Mouse (Mus musculus): ENCODE data around the gene Ddost.
"Not testable (repeated sequence)": the region's sequence is repeated elsewhere in the genome, so short reads cannot be mapped to it uniquely, and the experiment has no call there.

Ddost gene

GRCm38 (mm10) chr4:138311595-138311994 is 7.1 kb downstream of the Ddost start:
- no peak for DNase-seq (ENCODE audit: low read depth)

DNA sequence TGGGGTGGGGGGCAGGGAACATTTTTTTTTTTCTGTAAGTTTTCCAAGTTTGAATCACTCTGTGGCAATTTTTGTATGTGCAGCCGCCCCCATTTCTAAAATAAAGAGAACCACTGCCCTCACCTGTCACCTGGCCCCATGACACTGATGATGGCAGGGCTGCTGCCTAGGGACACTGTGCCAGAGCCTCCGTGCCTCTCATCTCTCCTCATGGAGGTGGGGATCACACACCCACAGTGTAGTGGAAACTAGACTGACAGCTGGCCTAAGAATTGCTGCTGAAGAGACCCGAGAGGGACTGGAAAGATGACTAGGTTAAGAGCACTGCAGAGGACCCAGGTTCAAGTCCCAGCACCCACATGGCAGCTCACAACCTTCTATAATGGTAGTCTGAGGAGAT is 7.6 kb downstream of the Ddost start:
- DNase-seq (ENCODE audit: low read depth) = no peak

GRCm38 (mm10) chr4:138313021-138313420 is 8.5 kb downstream of the Ddost start:
- DNase-seq (ENCODE audit: low read depth) = no peak

DNA sequence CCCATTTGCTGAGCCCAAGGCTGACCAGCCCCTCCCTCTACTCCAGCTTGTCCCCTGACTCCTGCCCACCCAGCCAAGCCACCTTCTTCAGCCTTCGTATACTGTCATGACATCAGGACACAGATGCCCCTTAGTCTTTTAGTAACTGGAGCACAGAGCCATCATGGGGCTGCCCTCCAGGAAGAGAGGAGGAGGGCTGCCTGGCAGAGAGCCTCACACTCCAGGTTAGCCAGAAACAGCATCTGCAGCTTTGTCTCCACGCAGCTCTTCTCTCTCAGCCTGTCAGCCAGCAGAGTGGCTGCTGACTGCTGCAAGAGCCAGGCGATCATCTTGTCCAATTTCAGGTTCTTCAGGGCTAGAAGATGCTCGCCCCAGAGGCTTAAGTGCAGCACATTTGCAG is 9.3 kb downstream of the Ddost start:
- no peak for DNase-seq (ENCODE audit: low read depth)

- no peak for DNase-seq (ENCODE audit: low read depth)
These were observed 11.3 kb downstream of the Ddost start for GRCm38 (mm10) chr4:138315781-138316180.

DNA sequence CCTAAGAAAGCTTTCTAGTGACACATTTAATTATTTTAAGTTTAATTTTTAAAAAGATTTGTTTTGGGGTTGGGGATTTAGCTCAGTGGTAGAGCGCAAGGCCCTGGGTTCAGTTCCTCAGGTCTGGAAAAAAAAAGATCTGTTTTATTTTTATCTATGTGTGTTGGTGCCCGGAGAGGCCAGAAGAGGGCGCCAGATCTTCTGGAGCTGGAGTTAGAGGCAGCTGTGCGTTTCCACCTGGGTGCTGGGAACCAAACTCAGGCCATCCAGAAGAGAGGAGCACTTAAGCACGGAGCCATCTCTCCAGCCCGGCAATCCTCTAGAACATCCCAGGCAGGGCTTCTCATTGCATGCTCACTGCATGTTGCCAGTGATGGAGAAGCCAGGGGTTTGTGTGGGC is 11.8 kb downstream of the Ddost start:
- DNase-seq (ENCODE audit: low read depth) = no peak

GRCm38 (mm10) chr4:138318509-138319266 is 14.2 kb downstream of the Ddost start:
- no peak for DNase-seq (ENCODE audit: low read depth)

- DNase-seq (ENCODE audit: low read depth) = peak; percentile 62
These were observed 15.0 kb downstream of the Ddost start for GRCm38 (mm10) chr4:138319508-138319907.

- DNase-seq (ENCODE audit: low read depth) = no peak
These were observed 16.2 kb downstream of the Ddost start for GRCm38 (mm10) chr4:138320711-138321110.

DNA sequence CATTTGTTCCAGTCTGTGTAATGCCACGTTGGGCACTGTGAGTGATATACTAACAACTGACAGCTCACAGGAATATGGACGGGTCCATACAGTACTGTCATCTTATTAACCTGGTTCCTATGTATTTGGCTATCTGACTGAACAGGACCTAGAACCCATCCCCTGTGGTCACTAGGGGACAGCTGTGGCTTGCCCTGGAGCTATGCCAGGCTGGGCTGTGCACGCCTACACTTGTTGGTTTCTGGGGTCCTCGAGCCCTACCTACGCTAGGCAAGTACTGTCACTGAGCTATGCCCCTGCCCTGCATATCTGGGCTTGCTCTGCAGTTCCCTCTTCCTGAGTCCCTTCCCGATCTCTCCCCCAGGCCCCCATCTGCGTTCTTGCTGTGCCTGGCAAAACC is 17.0 kb downstream of the Ddost start:
- no peak for DNase-seq (ENCODE audit: low read depth)

GRCm38 (mm10) chr4:138322692-138323091 is 18.2 kb downstream of the Ddost start:
- no peak for DNase-seq (ENCODE audit: low read depth)

DNA sequence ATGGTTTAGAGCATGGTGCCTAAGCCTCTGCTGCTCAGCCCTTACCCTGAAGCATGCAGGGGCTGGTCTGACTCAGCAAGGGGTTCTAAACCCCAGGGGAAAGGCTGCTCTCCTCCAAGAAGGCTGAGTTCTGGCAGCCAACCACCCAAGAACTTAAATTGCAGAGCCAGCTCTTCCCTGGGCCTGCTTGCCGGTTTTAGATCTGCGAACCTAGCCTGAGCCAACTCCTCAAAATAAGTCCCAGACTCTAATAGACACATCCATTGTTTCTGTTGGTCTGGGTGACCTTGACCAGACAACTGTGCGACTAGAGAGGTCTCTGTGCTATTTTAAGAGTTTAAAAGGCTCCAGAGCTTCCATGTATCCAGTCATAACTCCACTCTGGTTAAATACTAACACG is 19.2 kb downstream of the Ddost start:
- DNase-seq (ENCODE audit: low read depth) = no peak

DNA sequence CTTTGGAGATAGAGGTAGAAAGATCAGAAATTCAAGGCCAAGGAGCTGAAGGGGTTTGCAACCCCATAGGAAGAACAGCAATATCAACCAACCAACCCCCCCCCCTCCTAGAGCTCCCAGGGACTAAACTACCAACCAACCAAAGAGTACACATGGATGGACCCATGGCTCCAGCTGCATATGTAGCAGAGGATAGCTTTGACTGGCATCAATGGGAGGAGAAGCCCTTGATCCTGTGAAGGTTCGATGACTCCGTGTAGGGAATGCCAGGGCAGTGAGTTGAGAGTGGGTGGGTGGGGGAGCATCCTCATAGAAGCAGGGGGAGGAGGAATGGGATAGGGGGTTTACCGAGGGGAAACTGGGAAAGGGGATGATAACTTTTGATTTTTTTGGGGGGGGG is 19.9 kb downstream of the Ddost start:
- DNase-seq (ENCODE audit: low read depth) = no peak

- peak; percentile 90 for DNase-seq (ENCODE audit: low read depth)
These were observed 21.0 kb downstream of the Ddost start for GRCm38 (mm10) chr4:138325466-138326076.

DNA sequence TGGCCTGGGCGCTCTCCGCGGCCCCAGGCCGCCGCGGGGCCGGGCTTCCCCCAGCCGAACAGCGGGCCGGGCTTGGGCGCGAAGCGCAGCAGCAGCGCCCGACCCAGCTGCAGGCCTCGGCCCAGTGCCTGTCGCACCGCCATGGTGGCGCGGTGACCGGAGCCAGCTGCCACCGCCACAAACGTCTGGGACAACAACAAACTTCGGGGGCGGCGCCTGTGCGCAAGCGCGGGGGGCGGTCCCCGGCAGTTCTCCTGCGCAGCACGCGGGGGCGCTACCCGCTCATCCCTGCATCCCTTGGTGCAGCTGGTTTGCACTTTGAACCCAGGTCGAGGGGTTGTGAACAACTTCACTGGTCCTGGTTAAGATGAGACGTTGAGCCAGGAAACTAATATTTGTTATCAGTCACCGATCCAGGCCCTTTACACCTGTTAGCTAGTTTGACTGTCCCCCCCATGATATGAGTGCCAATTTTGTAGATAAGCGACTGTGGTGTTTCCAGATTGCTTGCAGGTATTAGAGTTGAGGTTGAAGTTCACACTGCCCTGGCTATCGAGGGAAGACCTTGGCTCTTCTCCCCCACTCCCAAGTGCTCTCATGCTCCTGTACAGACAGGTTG is 21.7 kb downstream of the Ddost start, which contains the start of gene Pink1:
Gene Pink1 (minus strand): TSS at position 231 of the 619 bp plus-strand sequence.
- DNase-seq (ENCODE audit: low read depth) = peak; percentile 66

- not testable (repeated sequence) for DNase-seq (ENCODE audit: low read depth)
These were observed 22.6 kb downstream of the Ddost start for GRCm38 (mm10) chr4:138327155-138327554.

DNA sequence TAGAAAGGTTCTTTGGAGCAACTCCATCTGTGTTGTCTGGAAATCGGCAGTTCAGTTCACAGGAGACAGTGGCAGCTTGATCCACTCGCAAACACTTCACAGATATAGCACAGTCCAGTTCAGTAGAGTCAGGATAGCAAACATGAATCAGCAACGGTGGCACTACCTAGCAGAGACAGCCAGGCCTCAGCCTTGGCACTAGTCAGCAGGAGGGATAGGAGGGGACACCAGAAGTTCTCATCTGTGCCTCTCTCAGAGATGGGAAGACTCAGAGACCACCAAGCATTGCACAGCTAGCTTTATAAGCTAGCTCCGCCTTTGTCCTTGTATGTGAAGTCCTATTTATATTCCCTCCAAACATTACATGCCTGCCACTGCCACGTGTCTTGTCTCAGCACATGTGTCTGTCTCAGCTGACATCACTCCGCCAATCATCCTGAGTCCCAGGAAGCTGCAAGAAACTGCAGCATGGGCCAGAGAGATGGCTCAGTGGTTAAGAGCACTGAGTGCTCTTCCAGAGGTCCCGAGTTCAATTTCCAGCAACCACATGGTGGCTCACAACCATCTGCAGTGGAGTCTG is 23.5 kb downstream of the Ddost start:
- no peak for DNase-seq (ENCODE audit: low read depth)

GRCm38 (mm10) chr4:138330264-138330671 is 25.7 kb downstream of the Ddost start:
- DNase-seq (ENCODE audit: low read depth) = no peak

DNA sequence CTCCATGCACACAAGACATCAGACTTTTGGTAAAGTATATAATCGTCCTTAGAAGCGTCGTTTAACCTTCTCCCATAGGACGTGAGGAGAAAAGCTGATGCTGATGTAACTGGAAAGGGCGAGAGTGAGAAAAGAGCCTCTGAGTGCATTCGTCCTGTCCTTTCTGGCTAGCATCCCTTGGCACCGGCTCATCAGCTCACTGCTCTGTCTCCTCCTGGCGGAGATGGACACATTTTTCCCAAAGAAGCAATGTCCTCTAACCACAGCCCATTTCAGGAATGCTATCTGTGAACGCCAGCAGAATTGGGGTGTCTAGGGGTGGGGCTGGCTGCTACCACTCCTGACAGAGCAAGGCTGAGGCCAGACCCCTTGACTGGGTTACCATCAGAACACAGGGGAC is 27.1 kb downstream of the Ddost start:
- no peak for DNase-seq (ENCODE audit: low read depth)

DNA sequence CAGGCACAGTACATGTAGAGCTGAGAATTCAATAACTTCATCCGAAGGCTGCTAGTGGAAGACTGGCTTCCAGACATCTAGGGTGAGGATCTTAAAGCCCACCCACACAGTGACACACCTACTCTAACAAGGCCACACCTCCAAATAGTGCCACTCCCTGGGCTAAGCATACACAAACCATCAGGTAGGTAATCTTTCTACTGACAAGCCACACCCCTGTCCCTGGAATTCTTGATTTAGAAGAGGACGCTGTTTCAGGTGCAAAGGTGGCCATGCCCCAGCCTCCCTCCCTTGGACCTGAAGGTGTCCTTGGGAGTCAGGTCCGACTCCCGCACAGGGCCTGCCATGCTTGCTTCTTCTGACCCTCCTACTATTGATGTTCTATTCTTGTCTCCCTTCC is 28.6 kb downstream of the Ddost start:
- DNase-seq (ENCODE audit: low read depth) = no peak

- DNase-seq (ENCODE audit: low read depth) = no peak
These were observed 30.5 kb downstream of the Ddost start for GRCm38 (mm10) chr4:138335036-138335435.

DNA sequence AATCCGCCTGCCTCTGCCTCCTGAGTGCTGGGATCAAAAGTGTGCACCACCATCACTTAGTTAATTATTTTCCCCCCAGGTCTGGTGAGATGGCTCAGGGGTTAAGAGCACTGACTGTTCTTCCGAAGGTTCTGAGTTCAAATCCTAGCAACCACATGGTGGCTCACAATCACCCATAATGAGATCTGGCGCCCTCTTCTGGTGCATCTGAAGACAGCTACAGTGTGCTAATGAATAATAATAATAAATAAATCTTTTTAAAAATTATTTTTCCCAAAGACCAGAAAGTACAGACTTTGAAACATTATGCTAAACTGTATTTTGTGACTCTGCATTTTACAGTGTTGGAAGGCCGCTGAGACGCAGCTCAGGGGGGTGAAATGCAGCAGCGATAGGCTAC is 31.1 kb downstream of the Ddost start:
- no peak for DNase-seq (ENCODE audit: low read depth)

DNA sequence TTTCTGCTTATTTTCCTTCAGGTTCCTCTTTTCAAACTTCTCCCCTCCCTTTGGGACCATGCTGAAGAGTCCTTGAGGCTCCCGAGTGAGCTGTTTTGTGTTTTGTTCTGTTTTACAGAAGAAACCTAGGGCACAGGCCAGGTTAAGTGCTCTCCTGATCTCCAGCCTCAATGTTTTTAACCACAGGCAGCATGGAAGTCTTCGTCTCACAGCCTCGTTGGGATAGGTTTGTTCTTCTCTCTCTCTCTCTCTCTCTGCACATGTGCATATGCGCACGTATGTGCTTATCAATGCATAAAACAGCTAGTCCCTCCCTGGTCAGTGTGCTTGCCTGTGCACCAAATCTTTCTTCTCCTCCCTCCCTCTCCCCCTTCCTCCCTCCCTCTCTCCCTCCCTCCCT is 32.3 kb downstream of the Ddost start:
- no peak for DNase-seq (ENCODE audit: low read depth)

All from c-Kit-positive CD71-positive TER-119-negative erythroid progenitor cells, embryonic 14.5 days (primary cell).